Mouse (Mus musculus) liver, adult 2 months (tissue): ENCODE results near the gene Flnb.

ENCODE experiments used
- CTCF ChIP-seq: fragments of 200-500 bp; IDR thresholded peaks from 2 replicates; pipeline ENCODE4 v1.5.1; 2011; ENCODE audit warnings: low read depth, low read length, control low read depth
- POLR2A ChIP-seq: fragments of 200-500 bp; IDR thresholded peaks from 2 replicates; pipeline ENCODE4 v1.6.1; 2011; ENCODE audit warnings: low read length, control low read depth; ENCODE audit not compliant: insufficient read depth; ENCODE audit errors: extremely low read depth

DNA sequence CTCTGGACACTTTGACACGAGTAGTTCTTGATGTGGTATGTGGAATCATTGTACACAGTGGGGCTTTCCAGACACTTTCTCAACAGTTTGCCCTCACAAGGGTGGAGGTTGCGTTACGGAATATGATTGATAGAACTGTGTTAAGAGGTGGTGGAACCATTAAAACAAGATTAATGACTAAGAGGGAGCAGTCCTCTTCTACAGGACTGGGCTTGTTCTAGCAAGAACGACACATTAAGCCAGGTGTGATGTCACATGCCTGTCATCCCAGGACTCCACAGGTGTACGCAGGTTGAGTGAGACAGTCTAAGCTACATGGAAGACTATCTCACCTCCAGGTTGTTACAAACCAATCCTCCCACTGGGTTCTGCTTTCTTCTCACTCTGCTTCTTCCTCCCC is 181.7 kb downstream of the Flnb start:
- TF ChIP-seq CTCF, result no peak
- no peak for TF ChIP-seq POLR2A
